In the genomic region with DNA sequence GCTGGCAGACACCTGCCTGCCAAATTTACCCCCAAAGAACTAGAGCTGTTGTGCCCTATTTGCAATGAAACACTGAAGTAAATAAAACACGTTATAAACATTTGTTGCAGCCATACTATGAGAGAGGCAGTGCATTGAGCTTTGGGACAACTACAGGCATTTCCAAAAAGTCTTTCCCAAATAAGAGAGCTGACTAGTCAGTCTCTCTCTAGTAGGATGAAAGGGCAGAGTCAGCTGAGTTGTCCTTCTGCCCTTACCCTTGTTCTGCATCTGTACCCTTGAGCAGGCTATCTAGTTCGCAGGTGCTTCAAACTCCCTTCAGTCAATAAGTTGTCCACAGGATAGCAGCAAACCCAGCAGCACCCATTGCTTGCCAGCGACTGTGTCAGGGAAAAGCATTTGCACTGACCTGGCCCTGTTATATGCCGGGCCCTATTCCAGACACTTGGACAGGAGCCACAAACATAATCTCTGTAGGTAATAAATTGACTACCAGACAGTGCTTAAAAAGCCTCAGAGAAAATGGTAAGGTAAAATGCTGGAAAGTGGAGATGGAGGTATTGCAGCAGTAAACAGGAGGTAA, we compare ENCODE assay signal across 7 mouse cellular contexts. TPM values are rescaled to one million over a fixed set of nuclear protein-coding genes. Genes with fewer than 3 reads are reported as not detected.
DNase-seq lines count a peak whose midpoint lies in the region; ATAC-seq and TF ChIP-seq lines count a peak whose summit lies in the region.

A gene (minus strand): TSS at position 51 of the 583 bp plus-strand sequence.

- H3K36me3 ChIP-seq in embryonic facial prominence, embryonic 12.5 days, result no peaks in the 10 kb centered on the region
- no peaks in the 10 kb centered on the region for H3K36me3 ChIP-seq in hindbrain, embryonic 15.5 days
- no peaks in the 10 kb centered on the region for H3K36me3 ChIP-seq in midbrain, embryonic 10.5 days

- H3K4me1 ChIP-seq in embryonic facial prominence, embryonic 12.5 days, result 0 out of 2 replicates have a peak, but pooled peaks cover 8% of the 10 kb centered on the region
- peaks cover 39% of the 10 kb centered on the region for H3K4me1 ChIP-seq in hindbrain, embryonic 15.5 days (replicated peaks)
- peaks cover 27% of the 10 kb centered on the region for H3K4me1 ChIP-seq in midbrain, embryonic 10.5 days

- peaks cover 63% of the 10 kb centered on the region for H3K27me3 ChIP-seq in embryonic facial prominence, embryonic 12.5 days
- H3K27me3 ChIP-seq in hindbrain, embryonic 15.5 days, result 0 out of 2 replicates have a peak, but pooled peaks cover 4% of the 10 kb centered on the region
- peaks cover 70% of the 10 kb centered on the region for H3K27me3 ChIP-seq in midbrain, embryonic 10.5 days (ENCODE audit: low read depth, poor library complexity, severe bottlenecking)

- no peak for DNase-seq in left cerebral cortex, adult 2 months (ENCODE audit: extremely low spot score in 1 of 2, low spot score in 2 of 2)
- no peak for DNase-seq in left cerebral cortex, adult 9 months (ENCODE audit: low spot score in 2 of 2)
- no peak for DNase-seq in midbrain, embryonic 10.5 days (ENCODE audit: low spot score)
- DNase-seq in Muller cell, postnatal 12 days (ENCODE audit: inconsistent ontology term), result no peak
- DNase-seq in frontal cortex, postnatal 36 days (ENCODE audit: low spot score in 2 of 2), result no peak

- H3K4me3 ChIP-seq in left cerebral cortex, adult 2 months, result peak within 1 kb of the TSS; percentile 87
- H3K4me3 ChIP-seq in embryonic facial prominence, embryonic 12.5 days, result peak within 1 kb of the TSS; percentile 61
- H3K4me3 ChIP-seq in hindbrain, embryonic 15.5 days, result peak within 1 kb of the TSS; percentile 83
- peak within 1 kb of the TSS; percentile 84 for H3K4me3 ChIP-seq in midbrain, embryonic 10.5 days

- ATAC-seq in embryonic facial prominence, embryonic 12.5 days (ENCODE audit: insufficient number of reproducible peaks, insufficient read depth, low FRiP score, low TSS enrichment), result no peak
- no peak for ATAC-seq in hindbrain, embryonic 15.5 days (ENCODE audit: low FRiP score, low read depth)

- peak within 1 kb of the TSS; percentile 91 for H3K27ac ChIP-seq in left cerebral cortex, adult 2 months
- no peak within 1 kb of the TSS for H3K27ac ChIP-seq in embryonic facial prominence, embryonic 12.5 days
- peak within 1 kb of the TSS; percentile 93 for H3K27ac ChIP-seq in hindbrain, embryonic 15.5 days (replicated peaks)
- peak within 1 kb of the TSS; percentile 88 for H3K27ac ChIP-seq in midbrain, embryonic 10.5 days (replicated peaks)

- peak within 1 kb of the TSS; percentile 51 for H3K9ac ChIP-seq in embryonic facial prominence, embryonic 12.5 days
- peak within 1 kb of the TSS; percentile 89 for H3K9ac ChIP-seq in hindbrain, embryonic 15.5 days

- no peak for TF ChIP-seq CTCF in left cerebral cortex, adult 2 months (IDR thresholded peaks at IDR 0.05)

- 62% methylated on average over 4 of the region's 4 CpGs for WGBS in embryonic facial prominence, embryonic 12.5 days
- WGBS in hindbrain, embryonic 15.5 days, result 53% methylated on average over 4 of the region's 4 CpGs
- 70% methylated on average over 4 of the region's 4 CpGs for WGBS in midbrain, embryonic 10.5 days

- peak within 1 kb of the TSS; percentile 95 for H3K4me2 ChIP-seq in embryonic facial prominence, embryonic 12.5 days (replicated peaks)
- H3K4me2 ChIP-seq in hindbrain, embryonic 15.5 days, result peak within 1 kb of the TSS; percentile 74

- intact Hi-C loops in left cerebral cortex, adult 2 months (cut with DNase I), result loop anchor here (5.0 to 10.0 kb wide), 2 partner anchors 89 to 186 kb away; no protein-coding TSS in a partner anchor

- no peaks in the 10 kb centered on the region for H3K9me3 ChIP-seq in embryonic facial prominence, embryonic 12.5 days
- no peaks in the 10 kb centered on the region for H3K9me3 ChIP-seq in hindbrain, embryonic 15.5 days
- no peaks in the 10 kb centered on the region for H3K9me3 ChIP-seq in midbrain, embryonic 10.5 days (replicated peaks)

RNA-seq across cellular contexts. Expression of the gene that starts here (rescaled TPM):
- 100 to 1,000 TPM; 121 to 123 TPM for total RNA-seq in left cerebral cortex, adult 2 months (2021)
- polyA plus RNA-seq in embryonic facial prominence, embryonic 12.5 days (2016; fragmentation: Nextera tagmentation; extraction: Ambion mirVana), result 1.2 TPM in 2 replicates
- polyA plus RNA-seq in hindbrain, embryonic 15.5 days (2015; fragmentation: Nextera tagmentation; extraction: Ambion mirVana), result 9.3 and 10.2 TPM in 2 replicates
- polyA plus RNA-seq in midbrain, embryonic 10.5 days (2016; fragmentation: Nextera tagmentation; extraction: Ambion mirVana), result 0.95 and 1.5 TPM in 2 replicates
